Mouse (Mus musculus) thymus, postnatal 36 days (tissue): ENCODE data around the gene Cep68.

Source experiments
- DNase-seq, 2 experiments: peaks; one replicate each; pipeline ENCODE4 v3.0.0; 2022; ENCODE audit warnings: mixed read lengths in 2 of 2

Cep68 gene

DNA sequence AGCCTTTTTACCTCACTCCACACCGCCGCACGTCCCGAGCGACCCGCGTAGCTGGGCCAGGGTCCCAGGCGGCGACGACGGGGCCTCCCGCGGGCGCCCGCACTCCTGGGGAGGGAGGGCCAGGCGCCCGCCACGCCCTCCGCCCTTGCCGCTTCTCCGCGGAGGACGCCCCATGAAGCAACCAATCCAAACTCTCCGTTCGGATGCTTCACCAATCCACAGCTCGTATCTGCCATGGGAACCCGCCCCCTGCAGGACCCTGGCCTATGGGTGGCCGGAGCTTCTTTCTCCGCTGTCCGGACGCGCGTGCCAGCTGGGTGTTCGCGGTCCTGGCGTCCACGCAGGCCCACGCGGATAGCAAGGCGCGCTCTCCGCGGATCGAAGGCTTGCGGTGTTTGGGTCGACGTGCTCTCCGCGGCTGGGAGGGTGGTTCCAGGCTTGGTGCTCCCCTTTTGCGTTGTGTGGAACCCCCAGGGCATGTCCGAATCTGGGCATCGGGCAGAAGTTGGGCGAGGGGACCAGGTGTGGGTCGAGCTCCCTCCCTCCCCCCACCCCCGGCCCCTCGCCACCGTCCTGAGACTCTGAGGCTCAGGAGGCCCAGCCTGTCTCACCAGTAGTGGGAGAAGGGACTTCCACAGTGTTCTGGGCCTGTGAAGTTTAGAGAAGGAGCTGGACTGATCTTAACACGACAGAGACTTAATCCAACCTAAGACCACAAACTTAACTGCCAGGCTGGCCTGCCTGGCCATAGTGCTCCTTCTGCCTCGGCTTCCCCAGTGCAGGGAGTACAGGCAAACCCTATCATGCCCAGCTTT, at the start of gene Cep68:
Cep68 (minus strand) TSS at position 134 of the 815 bp plus-strand sequence.
- peak; percentile 93 to 95 for DNase-seq

DNA sequence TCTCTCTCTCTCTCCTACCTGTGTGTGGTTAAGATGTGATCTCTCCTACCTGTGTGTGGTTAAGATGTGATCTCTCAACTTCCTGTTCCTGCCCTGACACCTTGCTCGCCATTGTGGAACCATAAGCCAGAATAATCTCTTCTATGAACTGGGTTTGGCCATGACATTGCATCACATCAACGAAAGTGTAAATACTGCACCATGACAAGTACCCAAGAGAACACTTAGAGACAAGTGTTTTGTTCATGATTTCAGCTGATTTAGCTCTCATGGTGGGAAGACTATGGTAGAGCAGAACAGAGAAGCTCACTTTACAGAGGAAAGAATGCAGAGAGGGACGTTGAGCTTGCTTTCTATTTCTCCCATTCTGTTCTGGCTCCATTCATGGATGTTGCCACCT, 35.2 kb upstream of the Cep68 start:
- DNase-seq: no peak

DNA sequence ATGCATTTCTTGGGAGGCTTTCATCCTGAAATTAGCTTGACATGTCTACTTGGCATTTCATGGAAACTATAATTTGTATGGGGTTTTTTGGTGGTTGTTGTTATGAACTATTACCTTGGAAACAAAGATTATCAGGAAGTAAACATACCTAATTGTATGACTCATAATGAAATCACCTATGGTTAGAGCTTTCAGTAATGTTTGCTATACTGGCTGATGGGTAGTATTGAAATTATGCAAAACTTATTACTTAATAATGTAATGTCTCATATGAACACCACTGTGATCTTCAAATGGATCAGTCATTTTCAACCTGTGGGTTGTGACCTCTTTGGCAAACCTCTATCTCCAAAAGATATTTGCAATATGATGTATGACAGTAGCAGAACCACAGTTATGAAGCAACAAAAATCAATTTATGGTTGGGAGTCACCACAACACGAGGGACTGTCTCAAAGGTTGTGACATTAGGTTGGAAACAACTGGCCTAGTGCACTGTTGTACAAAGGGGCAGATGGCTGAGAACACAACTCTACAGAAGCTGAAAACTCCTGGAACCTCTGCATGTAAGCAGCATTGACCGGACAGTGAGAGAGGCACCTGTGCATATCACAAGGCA, 33.5 kb upstream of the Cep68 start:
- no peak for DNase-seq

- no peak for DNase-seq
Observed at GRCm38 (mm10) chr11:20280982-20281381, 31.8 kb upstream of the Cep68 start.

DNA sequence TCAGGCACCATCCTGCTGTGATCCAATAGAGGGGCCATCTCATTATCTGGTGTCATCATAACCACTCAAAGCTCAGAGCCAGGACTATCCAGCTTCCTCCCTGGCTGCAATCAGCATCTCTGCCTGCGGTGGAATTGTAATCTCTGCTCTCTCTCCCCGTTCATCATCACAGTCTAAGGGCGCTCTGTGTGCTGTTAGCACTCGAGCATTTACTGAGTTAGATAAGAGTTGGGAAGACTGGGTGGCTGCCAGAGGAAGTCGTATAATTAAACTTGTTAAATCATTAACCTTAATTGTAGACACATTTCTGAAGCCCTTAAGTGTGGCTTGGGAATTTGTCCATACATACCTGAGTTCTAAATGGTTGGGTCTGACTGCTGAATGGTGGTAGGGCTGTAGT, 29.5 kb upstream of the Cep68 start:
- DNase-seq: no peak

GRCm38 (mm10) chr11:20277106-20277505, 27.9 kb upstream of the Cep68 start:
- no peak for DNase-seq

DNA sequence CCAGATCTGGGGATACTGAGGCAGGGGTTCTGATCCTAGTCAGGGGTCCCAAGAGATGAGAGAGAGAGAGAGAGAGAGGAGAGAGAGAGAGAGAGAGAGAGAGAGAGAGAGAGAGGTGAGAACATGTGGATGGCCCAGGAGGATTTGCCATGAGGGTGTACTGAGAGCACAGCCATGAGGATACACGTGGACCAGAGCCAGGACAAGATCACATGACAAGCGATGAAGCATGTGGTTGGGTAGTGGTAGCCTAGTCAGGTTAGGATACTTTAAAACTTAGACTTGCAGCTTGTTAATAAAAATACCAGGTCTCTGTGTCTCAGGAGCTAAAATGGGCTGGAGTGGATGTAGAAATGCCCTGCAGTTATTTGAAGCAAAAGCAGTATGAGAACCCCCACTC, 26.7 kb upstream of the Cep68 start:
- no peak for DNase-seq

- no peak for DNase-seq
Observed at GRCm38 (mm10) chr11:20269885-20270284, 20.7 kb upstream of the Cep68 start.

- DNase-seq: no peak
Observed at GRCm38 (mm10) chr11:20262628-20263380, 13.6 kb upstream of the Cep68 start.

- no peak for DNase-seq
Observed at GRCm38 (mm10) chr11:20254791-20255190, 5.6 kb upstream of the Cep68 start.

DNA sequence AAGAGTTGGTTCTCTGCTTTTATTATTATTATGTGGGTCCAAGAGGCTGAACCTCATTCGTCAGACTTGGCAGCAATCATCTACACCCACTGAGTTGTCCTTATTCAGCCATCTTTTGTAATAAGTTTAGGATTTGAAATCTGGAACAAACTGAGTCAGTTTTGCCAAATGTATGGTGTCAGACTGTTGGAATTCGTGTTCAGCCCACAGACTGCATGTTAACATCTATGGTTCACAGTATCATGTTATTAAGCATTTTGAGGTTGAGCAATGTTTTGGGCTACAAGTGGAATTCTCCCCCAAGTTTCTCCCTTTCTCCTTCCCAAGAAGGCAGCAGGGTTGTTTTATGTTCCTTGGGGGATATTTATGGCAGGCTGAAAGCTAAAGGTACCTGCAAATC, 3.9 kb upstream of the Cep68 start:
- no peak for DNase-seq

DNA sequence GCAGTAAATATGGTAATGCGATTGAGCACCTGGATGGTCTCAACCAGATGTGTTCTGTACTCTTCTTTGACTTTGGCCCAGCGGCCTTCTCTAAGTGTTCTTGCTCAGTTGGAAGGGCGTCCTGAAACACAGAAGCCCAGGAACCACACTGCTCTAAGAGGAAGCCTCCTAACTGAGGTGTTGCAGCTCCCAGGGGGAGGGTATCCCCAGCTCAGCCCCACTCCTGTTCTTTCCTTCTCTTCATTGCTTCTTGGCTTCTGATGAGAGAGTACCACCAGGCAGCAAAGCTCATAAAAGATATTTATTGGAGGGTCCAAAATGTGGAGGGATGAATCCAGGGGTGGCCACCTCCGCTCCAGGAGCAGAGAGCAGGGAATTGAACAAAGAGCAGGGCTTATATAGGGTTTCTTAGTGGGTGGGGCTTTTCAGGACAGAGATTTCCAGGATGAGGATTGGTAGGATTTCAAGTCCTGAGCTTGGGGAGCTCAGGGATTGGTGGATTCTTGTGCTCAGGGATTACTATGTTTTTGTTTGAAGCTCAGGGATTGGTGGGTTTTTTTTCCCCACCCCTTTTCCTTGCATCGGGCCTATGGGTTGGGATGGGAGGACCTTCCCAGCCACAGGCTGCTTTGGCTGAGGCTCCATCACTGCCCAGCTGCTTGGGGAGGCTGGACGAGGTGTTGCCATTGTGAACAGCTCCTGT, 1.4 kb upstream of the Cep68 start:
- no peak for DNase-seq

GRCm38 (mm10) chr11:20248840-20249239, 389 bp downstream of the Cep68 start:
- no peak for DNase-seq

- peak; percentile 35 to 49 for DNase-seq
Observed at GRCm38 (mm10) chr11:20248277-20248676, 952 bp downstream of the Cep68 start.

DNA sequence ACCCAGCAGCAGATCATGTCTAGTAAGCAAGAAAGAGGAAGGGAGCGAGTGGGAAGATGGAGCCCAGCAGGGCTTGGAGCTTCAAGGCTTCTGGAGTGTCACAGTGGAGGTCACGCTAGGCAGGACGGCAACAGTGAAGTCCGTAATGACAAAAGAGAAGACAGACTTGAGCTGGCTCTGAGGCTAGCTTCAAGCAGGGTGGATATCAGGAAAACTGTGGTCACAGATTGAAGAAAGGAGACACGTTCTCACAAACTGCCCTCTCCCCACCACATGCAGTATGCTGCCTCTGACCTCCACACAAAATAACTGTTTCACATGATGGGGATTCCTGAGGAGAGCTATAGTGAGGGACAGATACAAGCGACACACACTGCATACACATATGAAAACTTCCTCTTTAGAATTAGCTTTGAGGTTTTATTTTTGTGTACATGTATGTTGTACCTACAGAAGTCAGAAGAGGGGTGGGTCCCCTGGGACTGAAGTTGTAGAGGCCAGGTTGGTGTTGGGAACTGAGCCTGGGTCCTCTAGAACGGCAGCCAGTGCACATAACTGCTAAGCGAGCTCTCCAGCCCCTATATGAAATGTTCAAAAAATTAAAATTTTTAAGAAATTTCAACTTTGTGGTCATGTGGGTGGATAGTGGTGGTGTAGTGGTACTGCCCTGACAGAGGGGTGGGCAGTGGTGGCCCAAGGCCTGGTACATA, 1.9 kb downstream of the Cep68 start:
- no peak for DNase-seq

DNA sequence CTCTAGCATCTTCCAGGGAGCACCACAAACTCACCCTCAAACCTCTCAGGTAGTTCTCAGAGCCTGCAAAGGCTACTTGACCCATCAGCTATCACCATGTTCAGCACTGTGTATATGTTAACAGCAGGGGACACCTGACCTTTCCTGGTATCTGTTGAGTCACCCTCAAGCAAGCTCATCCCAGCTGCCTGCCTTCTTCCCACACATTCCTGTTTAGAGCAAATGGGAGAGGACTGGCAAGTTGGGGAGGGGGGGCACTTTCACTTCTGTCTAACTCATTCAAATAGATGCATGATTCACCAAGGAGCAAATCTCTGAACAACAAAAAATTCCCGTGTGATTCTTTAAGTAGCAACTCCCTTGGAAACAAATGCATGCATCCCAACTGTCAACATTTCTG, 2.6 kb downstream of the Cep68 start:
- no peak for DNase-seq

- DNase-seq: no peak
Observed at GRCm38 (mm10) chr11:20245316-20245715, 3.9 kb downstream of the Cep68 start.

DNA sequence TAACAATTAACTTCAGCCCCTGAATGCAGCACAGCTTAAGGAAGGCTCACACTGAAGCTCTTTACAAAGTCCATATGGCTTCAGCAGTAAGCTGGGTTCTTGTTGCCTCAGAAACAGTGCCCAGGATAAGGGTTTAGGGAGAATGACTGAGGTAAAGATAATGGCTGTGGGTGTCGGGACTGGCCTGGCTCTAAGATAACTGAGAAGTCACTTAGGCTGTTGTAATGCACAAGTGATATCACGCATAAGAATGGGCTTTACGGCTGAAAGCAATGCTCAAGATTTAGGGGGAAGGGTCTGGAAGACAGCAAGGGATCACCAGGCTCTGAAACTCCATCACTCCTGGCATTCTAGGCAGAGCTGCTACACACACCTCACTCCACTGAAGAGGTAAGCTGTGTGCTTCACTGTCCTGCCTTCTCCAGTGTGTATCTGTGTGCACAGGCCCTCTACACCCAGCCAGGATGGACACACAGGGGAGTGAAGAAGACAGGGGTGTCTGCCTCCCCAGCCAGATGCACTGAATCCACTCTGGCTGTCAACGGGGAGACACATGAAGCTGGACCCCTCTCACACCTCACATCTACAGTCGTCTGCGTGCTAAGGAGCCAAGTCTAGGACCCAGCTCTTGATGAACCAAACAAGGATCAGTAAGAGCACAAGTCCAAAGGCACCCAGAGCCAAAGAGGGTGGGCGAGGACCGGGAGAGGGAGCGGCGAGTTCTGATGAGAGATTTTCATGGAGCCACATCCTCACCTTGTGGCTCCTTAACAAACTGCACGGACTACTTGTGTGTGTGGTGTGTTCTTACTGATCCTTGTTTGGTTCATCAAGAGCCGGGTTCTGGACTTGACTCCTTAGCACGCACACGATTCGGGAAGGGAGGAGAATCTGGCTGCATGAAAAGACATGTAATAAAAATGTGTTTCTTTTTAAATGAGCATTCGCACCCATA, 4.6 kb downstream of the Cep68 start:
- no peak for DNase-seq

- DNase-seq: no peak
Observed at GRCm38 (mm10) chr11:20243214-20243913, 5.9 kb downstream of the Cep68 start.

DNA sequence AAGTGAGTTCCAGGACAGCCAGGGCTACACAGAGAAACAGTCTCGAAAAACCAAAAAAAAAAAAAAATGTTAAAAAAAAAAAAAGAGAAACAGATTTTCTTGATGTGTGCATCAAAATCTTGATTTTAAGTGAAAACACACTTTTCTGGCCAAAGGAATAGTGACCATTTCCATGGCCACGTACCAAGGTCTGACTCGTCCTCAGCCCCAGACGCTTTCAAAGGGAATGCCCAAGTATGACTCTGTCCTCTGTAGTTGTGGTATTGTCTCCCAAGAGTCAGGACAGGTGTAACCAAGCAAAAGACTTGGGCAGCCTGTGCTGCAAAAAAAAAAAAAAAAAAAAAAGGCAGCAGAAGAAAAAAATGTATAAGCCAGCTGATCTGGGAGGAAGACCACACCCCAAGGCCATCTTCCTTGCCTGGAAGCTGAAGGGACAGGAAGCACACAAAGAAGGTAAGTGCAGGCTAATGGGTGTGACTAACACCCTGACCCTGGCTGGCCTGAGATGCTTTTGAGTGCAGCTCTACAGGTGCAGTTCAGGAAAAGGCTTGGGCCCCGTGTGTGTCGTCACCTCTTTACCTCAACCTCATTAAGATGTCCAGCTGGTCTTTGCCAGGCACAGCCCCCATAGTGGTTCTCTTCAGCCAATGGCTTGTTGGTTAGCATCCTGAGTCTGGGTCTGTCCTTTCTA, 6.7 kb downstream of the Cep68 start:
- DNase-seq: no peak
